Mouse (Mus musculus) erythroblast, embryonic 14.5 days (primary cell): ENCODE results near the gene Bcat1.

ENCODE experiments used
- GATA1 ChIP-seq: IDR thresholded peaks from 2 replicates; pipeline ENCODE4 v1.6.1; 2012; ENCODE audit warnings: low read length, inconsistent platforms, mixed read lengths
- TAL1 ChIP-seq: IDR thresholded peaks from 3 replicates; pipeline ENCODE4 v1.6.1; 2012; ENCODE audit warnings: low read length, inconsistent platforms, mixed read lengths

- no peak for TF ChIP-seq TAL1
- TF ChIP-seq GATA1 = no peak
These were observed 114.0 kb downstream of the Bcat1 start for GRCm38 (mm10) chr6:144962013-144962354.
